Mouse (Mus musculus) olfactory bulb, adult 2 months (tissue): ENCODE results near the gene Tpst2.

Source experiments
- CTCF ChIP-seq: fragments of 200-500 bp; IDR thresholded peaks from 2 replicates; pipeline ENCODE4 v1.5.1; 2012; ENCODE audit warnings: low read depth, mild to moderate bottlenecking, low read length, moderate library complexity; ENCODE audit not compliant: insufficient read depth
- POLR2A ChIP-seq: fragments of 200-500 bp; IDR thresholded peaks from 2 replicates; pipeline ENCODE4 v1.6.1; 2012; ENCODE audit warnings: mild to moderate bottlenecking, low read depth, low read length, moderate library complexity; ENCODE audit not compliant: insufficient read depth

- TF ChIP-seq CTCF (no peak), POLR2A (no peak)
Measured at GRCm38 (mm10) chr5:112297257-112297656, 20.8 kb downstream of the Tpst2 start.
